8 mouse cellular contexts compared by ENCODE assay signal in the genomic region with DNA sequence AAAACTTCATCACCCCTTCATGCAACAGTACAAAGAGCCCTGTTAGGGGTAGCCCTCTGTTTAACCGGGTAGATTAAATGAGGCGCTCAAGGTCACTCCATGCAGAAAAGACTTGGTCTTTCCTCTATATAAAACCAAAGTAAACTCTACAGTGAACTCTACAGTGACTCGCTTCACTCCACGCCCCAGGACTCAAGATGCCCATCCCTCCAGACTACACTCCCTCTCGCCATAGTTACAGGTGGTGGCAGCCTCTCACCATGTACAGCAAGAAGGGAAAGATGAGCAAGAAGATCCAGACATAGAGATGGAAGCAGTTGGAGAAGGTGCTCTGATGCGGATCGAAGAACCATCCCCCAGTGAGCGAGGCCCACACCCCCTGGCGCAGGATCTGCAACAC. TPM values are rescaled to one million over a fixed set of nuclear protein-coding genes. Genes with fewer than 3 reads are reported as not detected.
A peak's percentile ranks its signal among the peaks of the same experiment; 100 is the strongest.
DNase-seq lines count a peak whose midpoint lies in the region; ATAC-seq and TF ChIP-seq lines count a peak whose summit lies in the region.

No protein-coding gene starts in this region.

- H3K4me1 ChIP-seq in cerebellum, adult 2 months (ENCODE audit: control insufficient read depth, insufficient read depth, low read length) = peaks cover 27% of the 10 kb centered on the region
- H3K4me1 ChIP-seq in spleen, adult 2 months (ENCODE audit: control insufficient read depth, insufficient read depth, insufficient read length) = peaks cover 26% of the 10 kb centered on the region
- H3K4me1 ChIP-seq in limb, embryonic 15.5 days = peaks cover 42% of the 10 kb centered on the region
- H3K4me1 ChIP-seq in stomach, postnatal 0 days (replicated peaks; ENCODE audit: control insufficient read depth, insufficient read depth) = no peaks in the 10 kb centered on the region; the same call in none of the 2 replicates

- H3K27ac ChIP-seq in cerebellum, adult 2 months (ENCODE audit: insufficient read depth, low read length) = no peak overlapping the region
- H3K27ac ChIP-seq in spleen, adult 2 months (ENCODE audit: insufficient read depth, low read length) = peak overlapping the region; percentile 95
- peak overlapping the region; percentile 97 for H3K27ac ChIP-seq in limb, embryonic 15.5 days
- H3K27ac ChIP-seq in stomach, postnatal 0 days (replicated peaks) = peak overlapping the region; percentile 96

- H3K4me3 ChIP-seq in cerebellum, adult 2 months (replicated peaks; ENCODE audit: insufficient read depth, low read depth, low read length) = peak overlapping the region; percentile 82
- H3K4me3 ChIP-seq in spleen, adult 2 months (ENCODE audit: extremely low read depth, insufficient read depth, insufficient read length) = peak overlapping the region; percentile 90; the same call in 1 of the 2 replicates
- H3K4me3 ChIP-seq in limb, embryonic 15.5 days = peak overlapping the region; percentile 88
- H3K4me3 ChIP-seq in stomach, postnatal 0 days (ENCODE audit: low read depth, low read length) = peak overlapping the region; percentile 81

- TF ChIP-seq EP300 in stomach, postnatal 0 days (optimal IDR thresholded peaks at IDR 0.05) = no peak

- no peak for ATAC-seq in limb, embryonic 15.5 days (ENCODE audit: insufficient number of reproducible peaks, low FRiP score, low TSS enrichment, low read depth)
- ATAC-seq in stomach, postnatal 0 days (ENCODE audit: low FRiP score, low TSS enrichment) = no peak; the same call in 1 of the 2 replicates

- no peak for DNase-seq in cerebellum, adult 2 months
- no peak for DNase-seq in cerebellum, adult 11 months
- DNase-seq in spleen, adult 2 months (ENCODE audit: low read depth in 1 of 2, low spot score in 2 of 2) = no peak
- DNase-seq in spleen, postnatal 36 days (ENCODE audit: low spot score in 2 of 2) = no peak
- peak; percentile 32 for DNase-seq in stomach, postnatal 0 days (ENCODE audit: low spot score)
- no peak for DNase-seq in adrenal gland, postnatal 10 days
- no peak for DNase-seq in embryo, embryonic 9.5 days (ENCODE audit: extremely low spot score)

- H3K4me2 ChIP-seq in limb, embryonic 15.5 days = peak overlapping the region; percentile 100
- H3K4me2 ChIP-seq in stomach, postnatal 0 days (replicated peaks; ENCODE audit: low read depth) = peak overlapping the region; percentile 100

- peak overlapping the region; percentile 85 for H3K9ac ChIP-seq in limb, embryonic 15.5 days
- peak overlapping the region; percentile 83 for H3K9ac ChIP-seq in stomach, postnatal 0 days (ENCODE audit: low read length)

- no peaks in the 10 kb centered on the region for H3K27me3 ChIP-seq in cerebellum, adult 2 months (ENCODE audit: control insufficient read depth, insufficient read depth, low read length)
- H3K27me3 ChIP-seq in spleen, adult 2 months (ENCODE audit: control insufficient read depth, insufficient read depth, low read length) = no peaks in the 10 kb centered on the region
- H3K27me3 ChIP-seq in limb, embryonic 15.5 days = no peaks in the 10 kb centered on the region
- no peaks in the 10 kb centered on the region for H3K27me3 ChIP-seq in stomach, postnatal 0 days (ENCODE audit: control insufficient read depth, insufficient read depth, low read length)

- 20% methylated on average over 9 of the region's 9 CpGs for WGBS in cerebellum, adult 2 months
- 34% methylated on average over 9 of the region's 9 CpGs for whole genome bisulfite sequencing in spleen, adult 2 months
- 18% methylated on average over 9 of the region's 9 CpGs for WGBS in limb, embryonic 15.5 days
- WGBS in stomach, postnatal 0 days = 16% methylated on average over 9 of the region's 9 CpGs

- TF ChIP-seq POLR2A in cerebellum, adult 2 months (IDR thresholded peaks at IDR 0.05; ENCODE audit: borderline replicate concordance, insufficient read depth, low read length) = no peak
- TF ChIP-seq POLR2A in spleen, adult 2 months (IDR thresholded peaks at IDR 0.05; ENCODE audit: low read depth, low read length) = no peak

- TF ChIP-seq CTCF in cerebellum, adult 2 months (IDR thresholded peaks at IDR 0.05; ENCODE audit: borderline replicate concordance, insufficient read depth, low read depth, low read length) = no peak
- TF ChIP-seq CTCF in spleen, adult 2 months (IDR thresholded peaks at IDR 0.05; ENCODE audit: extremely low read depth, insufficient read depth, insufficient read length, insufficient replicate concordance) = no peak
- no peak for TF ChIP-seq CTCF in stomach, postnatal 0 days (IDR thresholded peaks at IDR 0.05; ENCODE audit: low read depth)

- H3K9me3 ChIP-seq in limb, embryonic 15.5 days = no peaks in the 10 kb centered on the region
- H3K9me3 ChIP-seq in stomach, postnatal 0 days (ENCODE audit: control insufficient read depth, low read length) = no peaks in the 10 kb centered on the region

- peaks cover 45% of the 10 kb centered on the region for H3K36me3 ChIP-seq in spleen, adult 2 months (ENCODE audit: control insufficient read depth, insufficient read depth, low read length)
- H3K36me3 ChIP-seq in limb, embryonic 15.5 days = peaks cover 48% of the 10 kb centered on the region
- peaks cover 24% of the 10 kb centered on the region for H3K36me3 ChIP-seq in stomach, postnatal 0 days (ENCODE audit: control insufficient read depth, insufficient read depth, low read length)

RNA-seq across cellular contexts. Expression of gene Map3k11, which starts 0.8 kb away (rescaled TPM):
- 28.6 and 29.7 TPM in 2 replicates for polyA plus RNA-seq in cerebellum, adult 2 months (2012; rRNA removed)
- 73.4 and 88.7 TPM in 2 replicates for polyA plus RNA-seq in spleen, adult 2 months (2012; rRNA removed)
- 22.7 and 24.9 TPM in 2 replicates for polyA plus RNA-seq in limb, embryonic 15.5 days (2015; fragmentation: Nextera tagmentation; extraction: Ambion mirVana)
- 14.0 and 16.5 TPM in 2 replicates for polyA plus RNA-seq in stomach, postnatal 0 days (2015; fragmentation: Nextera tagmentation; extraction: Ambion mirVana)
- 10 to 100 TPM; 49.2 to 50.6 TPM for total RNA-seq in adrenal gland, postnatal 10 days (2021)

RNA-seq across cellular contexts. Expression of gene Pcnx3, which starts 1.0 kb away (rescaled TPM):
- 65.0 and 65.1 TPM in 2 replicates for polyA plus RNA-seq in cerebellum, adult 2 months (2012; rRNA removed)
- polyA plus RNA-seq in spleen, adult 2 months (2012; rRNA removed) = 195 and 236 TPM in 2 replicates
- polyA plus RNA-seq in limb, embryonic 15.5 days (2015; fragmentation: Nextera tagmentation; extraction: Ambion mirVana) = 18.5 and 20.9 TPM in 2 replicates
- polyA plus RNA-seq in stomach, postnatal 0 days (2015; fragmentation: Nextera tagmentation; extraction: Ambion mirVana) = 6.5 and 7.9 TPM in 2 replicates
- 10 to 100 TPM; 54.8 to 85.4 TPM for total RNA-seq in adrenal gland, postnatal 10 days (2021)

RNA-seq across cellular contexts. Expression of gene Kcnk7, which starts 16.4 kb away (rescaled TPM):
- polyA plus RNA-seq in cerebellum, adult 2 months (2012; rRNA removed) = 0.13 and 0.24 TPM in 2 replicates
- polyA plus RNA-seq in spleen, adult 2 months (2012; rRNA removed) = 0.19 and 0.39 TPM in 2 replicates
- polyA plus RNA-seq in limb, embryonic 15.5 days (2015; fragmentation: Nextera tagmentation; extraction: Ambion mirVana) = 3.1 and 4.4 TPM in 2 replicates
- polyA plus RNA-seq in stomach, postnatal 0 days (2015; fragmentation: Nextera tagmentation; extraction: Ambion mirVana) = 8.4 and 9.5 TPM in 2 replicates
- total RNA-seq in adrenal gland, postnatal 10 days (2021) = not detected

RNA-seq across cellular contexts. Expression of gene Sipa1, which starts 24.2 kb away (rescaled TPM):
- polyA plus RNA-seq in cerebellum, adult 2 months (2012; rRNA removed) = 12.4 and 14.8 TPM in 2 replicates
- polyA plus RNA-seq in spleen, adult 2 months (2012; rRNA removed) = 417 and 497 TPM in 2 replicates
- polyA plus RNA-seq in limb, embryonic 15.5 days (2015; fragmentation: Nextera tagmentation; extraction: Ambion mirVana) = 31.1 and 31.2 TPM in 2 replicates
- polyA plus RNA-seq in stomach, postnatal 0 days (2015; fragmentation: Nextera tagmentation; extraction: Ambion mirVana) = 8.0 and 11.5 TPM in 2 replicates
- total RNA-seq in adrenal gland, postnatal 10 days (2021) = 10 to 100 TPM; 52.5 to 68.0 TPM

RNA-seq across cellular contexts. Expression of gene Ehbp1l1, which starts 38.4 kb away (rescaled TPM):
- polyA plus RNA-seq in cerebellum, adult 2 months (2012; rRNA removed) = 11.7 and 13.1 TPM in 2 replicates
- 94.6 and 101 TPM in 2 replicates for polyA plus RNA-seq in spleen, adult 2 months (2012; rRNA removed)
- 28.9 and 48.5 TPM in 2 replicates for polyA plus RNA-seq in limb, embryonic 15.5 days (2015; fragmentation: Nextera tagmentation; extraction: Ambion mirVana)
- polyA plus RNA-seq in stomach, postnatal 0 days (2015; fragmentation: Nextera tagmentation; extraction: Ambion mirVana) = 28.0 and 29.5 TPM in 2 replicates
- total RNA-seq in adrenal gland, postnatal 10 days (2021) = 10 to 100 TPM; 29.8 to 48.9 TPM
